Mouse (Mus musculus): ENCODE measurements around the gene Cda.

The Cda gene

DNA sequence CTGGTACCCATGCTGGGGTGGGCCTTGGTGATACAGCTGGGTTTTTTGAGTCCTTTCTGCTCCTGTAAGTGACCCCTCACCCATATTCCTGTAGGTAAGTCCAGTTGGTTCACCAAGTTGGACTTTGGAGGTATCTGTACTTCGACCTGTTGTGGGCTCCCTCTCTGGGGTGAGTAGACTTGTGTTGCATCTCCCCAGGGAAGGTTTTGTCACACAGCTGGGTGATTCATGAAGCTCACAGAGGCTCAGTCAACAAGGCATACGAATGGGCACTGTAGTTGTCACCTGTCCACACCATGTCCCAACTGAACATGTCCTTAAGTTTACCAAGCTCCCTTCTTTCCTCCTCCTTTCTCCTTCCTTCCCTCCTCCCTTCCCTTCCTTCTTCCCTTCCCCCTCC, 1.2 kb downstream of the Cda start:
- no peak for DNase-seq

DNA sequence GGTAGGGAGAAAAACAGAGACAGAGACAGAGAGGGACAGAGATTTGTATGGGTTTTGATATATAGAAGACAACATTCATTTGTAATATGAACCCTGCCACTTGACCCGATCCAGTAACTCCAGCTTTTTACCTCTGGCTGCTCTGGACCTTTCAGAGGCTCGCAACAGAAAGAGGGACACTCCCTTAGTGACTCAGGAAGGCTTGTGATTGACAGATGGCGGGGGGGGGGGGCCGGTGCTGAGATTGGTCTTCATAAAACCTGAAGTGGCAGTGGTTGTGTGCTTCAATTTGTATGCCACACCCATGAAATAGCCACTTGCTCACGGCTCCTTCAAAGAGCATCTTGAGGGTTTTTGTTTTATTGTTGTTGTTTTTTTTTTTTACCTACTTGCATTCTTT, 4.3 kb downstream of the Cda start:
- no peak for DNase-seq

DNA sequence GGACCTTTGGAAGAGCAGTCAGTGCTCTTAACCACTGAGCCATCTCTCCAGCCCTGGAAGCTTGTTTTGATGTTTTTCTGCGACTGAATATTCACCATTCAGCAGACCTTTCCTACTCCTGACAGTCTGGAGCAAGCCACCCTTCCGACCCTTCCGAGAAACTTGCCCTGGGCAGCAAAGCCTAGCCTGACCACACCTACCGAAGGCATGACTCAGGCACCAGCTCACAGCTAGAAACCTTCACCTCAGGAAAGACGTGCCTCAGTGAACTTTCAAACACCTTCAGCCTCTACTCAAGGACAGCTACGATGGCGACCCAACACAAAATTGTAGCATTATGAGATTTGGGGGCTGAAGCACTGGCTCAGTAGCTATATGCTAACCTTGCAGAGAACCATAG, 4.9 kb downstream of the Cda start:
- no peak for DNase-seq

DNA sequence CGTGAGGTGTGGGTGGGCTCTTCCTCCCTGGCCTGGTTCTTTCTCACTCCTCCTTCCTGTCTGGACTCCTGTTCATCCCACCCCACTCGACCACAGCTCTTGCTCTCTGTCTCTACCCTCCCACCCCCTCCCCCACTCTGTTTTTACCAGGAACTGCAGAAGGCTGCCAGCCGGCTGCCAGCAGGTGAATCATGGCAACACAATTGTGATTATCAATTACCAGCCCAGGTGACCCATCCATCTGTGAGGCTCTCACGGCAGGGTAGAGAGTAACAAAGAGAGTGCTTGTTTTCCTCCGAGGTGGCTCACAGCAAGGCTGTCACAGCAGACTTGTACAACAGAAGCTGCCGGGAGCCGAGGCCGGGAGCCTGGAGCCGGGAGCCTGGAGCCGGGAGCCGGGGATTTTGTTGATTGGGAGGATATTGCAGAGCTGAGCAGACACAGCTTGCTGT, 6.4 kb downstream of the Cda start:
- DNase-seq: peak; percentile 27

DNA sequence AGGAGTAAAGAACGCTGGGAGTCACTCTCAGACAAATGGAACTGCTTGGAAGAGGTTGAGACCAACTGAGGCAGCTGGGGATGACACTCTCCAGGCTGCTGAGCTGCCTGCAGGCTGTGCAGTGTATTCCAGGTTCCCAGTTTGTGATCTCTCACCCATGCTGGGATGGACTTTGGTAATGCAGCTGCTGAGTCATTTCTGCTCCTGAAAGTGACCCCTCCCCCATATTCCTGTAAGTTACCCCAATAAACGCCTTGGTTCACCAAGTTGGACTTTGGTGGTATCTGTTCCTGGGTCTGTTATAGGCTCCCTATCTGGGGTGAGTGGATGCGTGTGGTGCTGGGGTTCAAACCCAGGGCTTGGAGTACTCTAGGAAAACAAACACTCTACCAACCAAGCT, 9.6 kb downstream of the Cda start:
- no peak for DNase-seq

DNA sequence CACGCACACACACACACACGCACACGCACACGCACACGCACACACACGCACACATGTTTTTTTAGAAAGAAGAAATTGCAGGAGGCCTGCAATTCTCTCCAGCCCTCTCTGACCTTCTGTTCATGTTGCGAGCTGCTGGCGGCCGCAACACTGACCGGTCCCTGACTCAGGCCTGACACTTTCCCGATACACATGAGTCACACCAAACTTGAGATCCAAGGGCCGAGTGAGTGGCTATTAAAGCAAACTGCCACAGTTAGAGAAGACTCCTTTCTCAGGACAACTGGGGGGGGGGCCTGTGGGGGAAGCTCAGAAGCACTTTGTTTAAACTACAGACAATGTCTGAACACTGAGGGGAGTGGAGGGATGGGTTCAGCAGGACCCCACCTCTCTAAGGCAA, 11.2 kb downstream of the Cda start:
- DNase-seq: no peak

DNA sequence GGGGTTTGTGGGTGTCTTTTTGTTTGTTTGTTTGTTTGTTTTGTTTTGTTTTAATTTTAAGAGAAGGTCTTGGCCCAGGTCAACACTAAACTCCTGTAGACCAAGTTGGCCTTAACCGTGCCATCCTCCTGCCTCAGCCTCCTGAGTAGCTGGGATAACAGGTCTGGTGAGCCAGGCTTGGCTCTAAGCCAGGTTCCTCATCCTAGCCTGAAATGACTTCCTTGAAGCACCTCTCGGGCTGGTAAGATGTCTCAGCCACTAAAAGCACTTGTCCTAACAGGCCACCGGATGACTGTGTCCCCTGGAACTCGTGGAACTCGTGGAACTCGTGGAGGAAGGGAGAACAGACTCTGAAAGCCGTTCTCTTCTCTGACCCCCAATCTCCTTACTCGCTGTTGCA, 11.7 kb downstream of the Cda start:
- no peak for DNase-seq

DNA sequence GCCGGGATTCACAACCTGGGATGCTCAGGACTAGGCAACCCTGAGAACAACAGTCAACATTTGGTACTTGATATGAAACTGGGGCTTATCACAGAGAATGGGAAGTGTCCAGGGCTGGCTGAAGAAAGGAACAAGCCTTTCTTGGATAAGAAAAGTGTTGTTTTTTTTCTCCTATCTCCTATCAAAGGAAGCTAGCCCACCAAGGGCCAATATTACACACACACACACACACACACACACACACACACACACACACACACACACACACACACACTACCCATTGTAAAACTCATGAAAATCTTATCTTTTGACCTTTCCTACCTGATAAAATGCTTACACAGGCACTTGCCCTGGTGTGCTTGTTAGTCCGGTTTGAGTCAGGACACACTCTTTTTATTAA, 12.3 kb downstream of the Cda start:
- DNase-seq: no peak

DNA sequence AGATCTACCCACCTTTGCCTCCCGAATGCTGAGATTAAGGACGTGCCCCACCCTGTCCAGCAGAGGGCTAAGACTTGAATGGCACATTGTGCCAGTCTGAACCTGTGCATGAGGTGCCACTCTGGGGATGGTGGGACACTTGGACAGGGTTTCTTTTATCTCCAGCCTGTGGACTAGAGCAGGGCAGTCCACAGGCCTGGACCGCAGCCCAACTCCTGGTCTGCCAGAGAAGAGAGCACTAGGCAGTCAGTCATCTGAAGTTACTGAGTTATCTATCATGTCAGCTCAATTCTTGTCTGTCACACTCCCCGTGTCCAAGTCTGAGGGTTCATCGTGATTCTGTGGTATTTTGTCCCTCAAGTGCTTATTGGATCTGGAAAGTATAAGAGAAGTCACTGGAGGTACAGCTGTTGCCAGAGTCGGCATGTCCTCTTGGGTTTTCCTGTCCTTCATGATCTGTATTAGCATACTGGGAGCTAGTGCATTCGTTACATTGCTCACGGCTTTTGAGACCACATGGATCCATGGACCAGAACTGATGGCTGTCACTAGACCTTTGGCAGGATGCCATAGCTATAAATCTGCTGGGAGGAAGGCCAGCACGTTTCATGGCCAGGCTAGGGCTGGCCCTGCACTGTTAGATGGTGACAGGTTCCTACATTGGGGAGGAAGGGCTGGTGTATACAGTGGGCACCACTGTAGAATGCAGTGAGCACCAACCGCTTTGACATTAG, 14.2 kb downstream of the Cda start:
- no peak for DNase-seq

DNA sequence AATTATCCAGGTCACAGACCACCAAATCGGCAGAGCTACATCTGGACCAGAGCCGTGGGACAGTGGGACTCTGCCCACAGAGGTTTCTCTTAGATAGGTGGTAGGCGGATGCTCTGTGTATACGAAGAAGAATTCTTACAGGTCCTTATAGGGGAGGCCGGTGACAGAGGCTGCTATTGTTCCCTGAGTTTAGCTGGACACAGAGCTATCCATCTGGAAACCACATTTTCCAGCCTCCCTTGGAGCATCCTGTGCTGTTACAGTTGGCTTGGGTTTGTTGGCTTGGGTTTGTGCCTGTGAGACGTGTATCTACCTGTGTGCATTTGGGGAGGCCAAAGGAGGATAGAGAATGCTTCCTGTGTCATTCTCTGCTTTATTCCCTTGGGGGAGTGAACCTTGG, 15.1 kb downstream of the Cda start:
- no peak for DNase-seq

DNA sequence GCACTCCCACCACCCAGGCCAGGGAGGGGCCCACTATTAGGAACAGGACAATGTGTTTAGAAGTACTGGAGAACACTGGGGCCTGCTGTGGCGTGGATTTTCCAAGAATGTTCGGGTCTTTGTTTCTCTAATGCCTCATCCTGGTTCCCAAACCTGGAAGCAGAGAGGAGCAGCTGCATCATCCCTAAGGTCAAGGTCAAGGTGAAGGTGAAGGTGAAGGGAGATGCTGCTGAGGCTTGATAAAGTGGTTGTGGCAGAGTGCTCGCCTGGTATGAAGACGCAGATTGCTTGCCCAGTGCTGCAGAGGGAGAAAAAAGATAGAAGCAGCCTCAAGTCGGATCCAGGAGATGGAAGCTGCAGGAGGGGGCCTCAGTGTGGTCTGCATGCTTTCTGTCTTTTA, 16.0 kb downstream of the Cda start:
- no peak for DNase-seq

DNA sequence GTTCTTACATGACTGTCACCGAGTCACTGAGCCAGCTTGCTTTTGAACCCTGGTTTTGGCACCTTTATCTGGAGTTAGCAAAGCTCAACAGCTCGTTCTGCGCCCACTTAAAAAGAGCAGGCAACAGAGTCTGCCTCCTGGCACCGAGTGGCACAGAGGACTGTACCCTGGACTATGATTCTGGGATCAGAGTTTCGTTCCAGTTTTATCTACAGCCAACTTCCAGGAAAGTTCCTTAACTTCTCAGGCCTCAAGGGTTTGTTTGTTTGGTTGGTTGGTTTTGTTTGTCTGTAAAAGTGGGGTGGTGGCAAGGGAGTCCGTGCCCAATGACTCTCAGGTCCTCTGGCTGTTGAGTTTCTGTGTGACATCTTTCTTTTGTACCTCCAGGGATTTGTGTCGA, 19.1 kb downstream of the Cda start:
- DNase-seq: no peak

DNA sequence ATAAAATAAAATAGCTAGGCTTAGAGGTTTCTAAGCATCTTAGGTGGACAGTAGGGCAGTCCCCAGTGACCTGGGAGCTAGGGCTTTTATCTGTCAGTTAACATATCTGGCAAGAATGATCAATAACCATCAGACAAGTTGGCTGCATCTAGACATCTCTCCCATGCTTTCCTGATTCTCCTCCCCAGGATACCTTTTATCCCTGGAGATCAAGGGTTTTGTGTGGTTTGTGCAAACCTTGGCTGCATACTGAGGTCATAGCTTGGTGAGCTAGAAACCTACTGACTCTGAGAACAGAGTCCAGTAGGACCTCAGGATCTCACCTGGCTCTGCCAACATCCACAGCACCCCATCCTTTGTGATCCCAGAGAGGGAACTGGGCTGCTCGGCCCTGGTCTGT, 20.5 kb downstream of the Cda start:
- no peak for DNase-seq

DNA sequence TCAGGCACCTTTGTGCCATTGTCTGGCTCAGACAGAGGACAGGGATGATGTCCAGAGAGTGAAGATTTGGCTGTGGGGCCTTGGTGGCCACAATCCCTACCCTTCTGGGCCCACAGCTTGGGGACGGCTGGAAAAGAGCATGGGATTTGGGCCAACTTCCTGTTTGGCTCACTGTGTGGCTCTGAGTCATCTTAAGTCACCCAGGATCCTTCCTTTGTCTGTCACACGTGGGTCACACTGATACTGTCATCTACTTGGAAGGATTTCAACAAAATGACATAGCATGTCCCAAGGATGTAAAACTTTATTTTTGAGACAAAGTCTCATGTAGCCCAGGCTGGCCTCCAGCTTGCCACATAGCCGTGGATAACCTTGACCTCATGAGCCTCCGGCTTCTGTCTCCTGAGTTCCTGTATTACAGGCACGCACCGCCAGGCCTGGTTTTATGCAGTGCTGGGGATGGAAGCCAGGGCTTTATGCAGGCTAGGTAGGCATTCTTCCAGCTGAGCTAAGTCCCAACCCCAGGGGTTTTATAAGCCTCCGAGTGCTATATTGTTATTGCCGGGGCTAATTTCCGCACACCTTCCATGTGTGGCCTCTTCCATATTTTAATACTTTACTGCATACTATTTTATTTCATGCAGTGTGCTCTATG, 22.8 kb downstream of the Cda start:
- no peak for DNase-seq

DNA sequence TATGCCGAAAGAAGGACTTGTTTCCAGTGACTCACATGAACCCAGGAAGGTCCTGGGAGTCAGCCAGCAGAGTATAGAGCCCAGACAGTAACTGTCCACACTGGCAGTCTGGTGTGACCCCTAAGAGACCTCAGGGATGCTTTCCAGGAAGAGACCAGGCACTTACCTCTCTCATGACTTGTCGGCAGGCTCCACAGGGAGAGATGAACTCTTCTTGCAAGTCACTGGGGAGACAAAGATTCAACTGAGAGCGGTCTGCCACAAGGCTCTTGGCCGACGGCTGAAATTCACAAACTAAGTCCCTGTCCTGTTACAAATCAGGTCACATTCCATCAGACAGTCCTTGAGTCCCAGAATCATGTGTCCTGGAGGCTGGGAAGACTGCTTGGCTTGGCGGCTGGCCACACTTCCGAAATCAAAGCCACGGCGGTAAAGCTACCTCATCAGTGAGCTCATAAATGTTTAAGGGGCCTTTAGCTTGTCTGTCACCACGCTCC, 24.4 kb downstream of the Cda start:
- DNase-seq: no peak

DNA sequence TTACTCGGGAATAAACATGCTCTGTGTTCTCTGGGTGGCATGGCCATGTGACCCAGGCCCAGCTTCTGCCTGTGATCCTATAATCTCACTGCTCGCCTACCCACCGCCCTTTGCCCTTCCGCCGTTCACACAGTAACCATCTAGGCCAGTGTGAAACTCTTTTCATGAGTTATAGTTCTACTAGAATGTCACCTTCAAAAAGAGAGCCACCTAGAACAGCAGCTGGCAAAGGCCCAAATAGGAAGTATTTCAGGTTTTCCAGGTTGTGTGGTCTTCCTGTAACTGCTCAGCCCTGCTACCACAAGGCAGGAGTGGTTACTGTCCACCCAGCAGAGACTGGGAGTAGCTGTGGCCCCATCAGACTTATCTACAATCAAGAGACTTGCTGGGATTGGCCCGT, 25.0 kb downstream of the Cda start:
- DNase-seq: no peak

DNA sequence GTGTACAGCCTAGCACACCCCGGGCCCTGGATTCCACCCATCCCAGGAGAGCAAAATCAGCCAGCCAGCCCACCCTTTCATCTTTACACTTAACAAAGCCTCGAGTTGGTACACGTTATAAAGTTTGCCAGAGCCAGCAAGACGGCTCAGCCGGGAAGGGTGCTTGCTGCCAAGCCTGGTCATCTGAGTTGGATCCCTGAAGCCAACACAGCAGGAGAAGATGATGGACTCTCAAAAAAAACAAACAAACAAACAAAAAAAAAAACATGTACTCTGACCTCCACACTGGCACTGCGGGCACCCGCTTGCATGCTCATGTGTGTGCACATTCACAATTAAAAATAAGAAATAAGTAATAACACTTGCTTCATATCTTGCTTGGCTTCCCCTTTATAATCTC, 25.7 kb downstream of the Cda start:
- DNase-seq: no peak

DNA sequence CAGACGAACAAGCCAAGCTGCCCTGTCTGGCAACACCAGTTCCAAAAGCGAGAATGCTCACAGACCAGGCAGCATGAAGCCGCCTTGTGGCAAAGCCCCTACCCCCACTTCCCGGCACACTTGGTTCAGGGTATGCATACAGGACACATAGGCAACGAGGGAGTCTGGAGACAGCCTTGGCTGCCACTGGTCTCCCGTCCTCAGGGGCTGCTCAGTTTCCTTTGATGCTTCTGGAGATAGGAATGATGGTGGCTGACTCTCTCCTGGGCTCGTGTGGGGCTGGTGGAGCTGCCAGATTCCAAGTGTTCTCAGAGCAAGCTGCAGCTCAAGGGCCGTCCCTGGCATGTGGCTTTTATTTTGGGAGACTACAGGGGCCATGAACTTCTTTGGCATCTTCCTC, 26.4 kb downstream of the Cda start:
- no peak for DNase-seq

DNA sequence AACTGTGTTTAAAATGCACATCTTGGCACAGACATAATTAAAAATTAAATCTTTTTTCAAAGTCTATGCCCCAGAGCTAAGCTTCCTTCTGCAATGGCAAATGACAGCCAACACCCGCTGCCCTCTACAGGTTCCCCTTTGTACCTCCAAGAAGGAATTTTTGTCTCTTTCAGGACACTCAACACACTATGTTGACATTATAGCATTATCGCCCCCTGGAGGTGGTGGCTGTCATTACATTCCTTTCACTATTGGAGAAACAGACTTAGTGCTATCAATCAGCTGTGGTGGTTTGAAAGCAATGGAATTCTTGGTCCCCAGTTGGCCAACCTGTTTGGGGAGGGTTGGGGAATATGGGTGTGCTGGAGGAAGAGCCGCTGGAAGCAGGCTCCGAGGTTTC, 27.8 kb downstream of the Cda start:
- peak; percentile 54 for DNase-seq

DNA sequence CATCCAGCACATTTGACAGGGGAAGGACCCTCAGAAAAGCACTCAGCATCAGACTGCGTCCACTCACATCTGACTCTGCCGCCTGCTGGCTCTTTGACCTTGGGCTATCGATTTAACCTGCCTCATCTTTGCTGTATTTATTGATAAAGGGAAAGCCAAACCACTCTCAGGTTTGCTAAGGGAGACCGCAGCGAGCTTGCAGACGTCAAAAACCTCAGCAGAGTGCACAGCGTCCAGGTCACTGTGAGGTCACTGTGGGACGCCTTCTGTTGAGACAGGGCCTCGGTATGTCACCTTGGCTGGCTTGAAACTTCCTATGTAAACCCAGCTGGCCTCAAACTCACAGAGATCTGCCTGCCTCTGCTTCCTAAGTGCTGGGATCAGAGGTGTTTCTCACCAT, 30.5 kb downstream of the Cda start:
- no peak for DNase-seq

DNA sequence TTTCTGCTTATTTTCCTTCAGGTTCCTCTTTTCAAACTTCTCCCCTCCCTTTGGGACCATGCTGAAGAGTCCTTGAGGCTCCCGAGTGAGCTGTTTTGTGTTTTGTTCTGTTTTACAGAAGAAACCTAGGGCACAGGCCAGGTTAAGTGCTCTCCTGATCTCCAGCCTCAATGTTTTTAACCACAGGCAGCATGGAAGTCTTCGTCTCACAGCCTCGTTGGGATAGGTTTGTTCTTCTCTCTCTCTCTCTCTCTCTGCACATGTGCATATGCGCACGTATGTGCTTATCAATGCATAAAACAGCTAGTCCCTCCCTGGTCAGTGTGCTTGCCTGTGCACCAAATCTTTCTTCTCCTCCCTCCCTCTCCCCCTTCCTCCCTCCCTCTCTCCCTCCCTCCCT, 30.9 kb downstream of the Cda start:
- no peak for DNase-seq

DNA sequence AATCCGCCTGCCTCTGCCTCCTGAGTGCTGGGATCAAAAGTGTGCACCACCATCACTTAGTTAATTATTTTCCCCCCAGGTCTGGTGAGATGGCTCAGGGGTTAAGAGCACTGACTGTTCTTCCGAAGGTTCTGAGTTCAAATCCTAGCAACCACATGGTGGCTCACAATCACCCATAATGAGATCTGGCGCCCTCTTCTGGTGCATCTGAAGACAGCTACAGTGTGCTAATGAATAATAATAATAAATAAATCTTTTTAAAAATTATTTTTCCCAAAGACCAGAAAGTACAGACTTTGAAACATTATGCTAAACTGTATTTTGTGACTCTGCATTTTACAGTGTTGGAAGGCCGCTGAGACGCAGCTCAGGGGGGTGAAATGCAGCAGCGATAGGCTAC, 32.1 kb downstream of the Cda start:
- DNase-seq: no peak

DNA sequence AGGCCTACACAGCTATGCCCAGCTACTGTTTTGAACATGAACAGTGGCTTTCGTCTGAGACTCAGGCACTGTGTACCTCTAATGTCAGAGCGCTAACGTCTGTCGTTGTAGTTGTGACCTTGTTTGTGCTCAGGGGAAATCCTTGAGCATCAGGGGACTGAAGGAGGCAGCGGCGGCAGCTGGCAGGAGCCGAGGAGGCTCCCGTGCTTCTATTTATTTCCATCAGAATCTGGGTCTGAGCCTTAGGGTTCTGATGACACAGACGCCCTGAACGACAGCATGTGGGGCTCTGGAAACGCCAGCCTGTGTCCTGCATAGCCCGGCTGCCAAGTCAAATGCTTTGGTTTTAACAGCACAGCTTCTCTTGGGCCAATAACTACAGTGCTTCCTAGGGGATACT, 32.8 kb downstream of the Cda start:
- no peak for DNase-seq

DNA sequence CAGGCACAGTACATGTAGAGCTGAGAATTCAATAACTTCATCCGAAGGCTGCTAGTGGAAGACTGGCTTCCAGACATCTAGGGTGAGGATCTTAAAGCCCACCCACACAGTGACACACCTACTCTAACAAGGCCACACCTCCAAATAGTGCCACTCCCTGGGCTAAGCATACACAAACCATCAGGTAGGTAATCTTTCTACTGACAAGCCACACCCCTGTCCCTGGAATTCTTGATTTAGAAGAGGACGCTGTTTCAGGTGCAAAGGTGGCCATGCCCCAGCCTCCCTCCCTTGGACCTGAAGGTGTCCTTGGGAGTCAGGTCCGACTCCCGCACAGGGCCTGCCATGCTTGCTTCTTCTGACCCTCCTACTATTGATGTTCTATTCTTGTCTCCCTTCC, 34.7 kb downstream of the Cda start:
- no peak for DNase-seq

DNA sequence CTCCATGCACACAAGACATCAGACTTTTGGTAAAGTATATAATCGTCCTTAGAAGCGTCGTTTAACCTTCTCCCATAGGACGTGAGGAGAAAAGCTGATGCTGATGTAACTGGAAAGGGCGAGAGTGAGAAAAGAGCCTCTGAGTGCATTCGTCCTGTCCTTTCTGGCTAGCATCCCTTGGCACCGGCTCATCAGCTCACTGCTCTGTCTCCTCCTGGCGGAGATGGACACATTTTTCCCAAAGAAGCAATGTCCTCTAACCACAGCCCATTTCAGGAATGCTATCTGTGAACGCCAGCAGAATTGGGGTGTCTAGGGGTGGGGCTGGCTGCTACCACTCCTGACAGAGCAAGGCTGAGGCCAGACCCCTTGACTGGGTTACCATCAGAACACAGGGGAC, 36.1 kb downstream of the Cda start:
- no peak for DNase-seq

Measured in right cerebral cortex, postnatal 14 days (tissue).